Mouse (Mus musculus): ENCODE results near the gene Tvp23a. TPM values are rescaled to one million over a fixed set of nuclear protein-coding genes. Genes with fewer than 3 reads are reported as not detected.

Tvp23a gene
- total and polyA plus RNA-seq, 2 experiments from 2014 or later: 1.0 to 1.8 TPM

GRCm38 (mm10) chr16:10446573-10447263 lies 444 bp downstream of the Tvp23a start:
- Histone ChIP-seq H3K9me3 (replicated peaks; ENCODE audit: control insufficient read depth, low read length) (no peaks in the 10 kb centered on the region), H3K27me3 (ENCODE audit: control insufficient read depth, insufficient read depth, low read length) (no peaks in the 10 kb centered on the region), H3K36me3 (replicated peaks; ENCODE audit: control insufficient read depth, insufficient read depth, low read length) (no peaks in the 10 kb centered on the region), H3K4me3 (ENCODE audit: low read depth, low read length) (peak overlapping the region; percentile 21), H3K9ac (replicated peaks; ENCODE audit: low read depth, low read length) (no peak overlapping the region), H3K4me1 (ENCODE audit: control insufficient read depth, insufficient read depth) (peaks cover under 1% of the 10 kb centered on the region; the same call in 1 of the 2 replicates), H3K27ac (ENCODE audit: low read depth) (no peak overlapping the region), H3K4me2 (ENCODE audit: low read depth, low read length) (peak overlapping the region; percentile 45)
- no peak for TF ChIP-seq CTCF (IDR thresholded peaks at IDR 0.05; ENCODE audit: low read depth)
- no peak for TF ChIP-seq EP300 (IDR thresholded peaks at IDR 0.05; ENCODE audit: low read depth)
- ATAC-seq (ENCODE audit: insufficient read depth, low read depth): 0 out of 2 replicates have a peak, but pooled peaks have one; percentile 10
- 39% methylated on average over 13 of the region's 13 CpGs for WGBS
- no peak for DNase-seq (ENCODE audit: low spot score)

- Histone ChIP-seq H3K36me3 (replicated peaks; ENCODE audit: control insufficient read depth, insufficient read depth, low read length) (no peaks in the 10 kb centered on the region), H3K4me3 (ENCODE audit: low read depth, low read length) (no peak overlapping the region), H3K4me2 (ENCODE audit: low read depth, low read length) (no peak overlapping the region), H3K9ac (replicated peaks; ENCODE audit: low read depth, low read length) (no peak overlapping the region), H3K27me3 (ENCODE audit: control insufficient read depth, insufficient read depth, low read length) (no peaks in the 10 kb centered on the region), H3K4me1 (ENCODE audit: control insufficient read depth, insufficient read depth) (no peaks in the 10 kb centered on the region), H3K27ac (ENCODE audit: low read depth) (no peak overlapping the region), H3K9me3 (replicated peaks; ENCODE audit: control insufficient read depth, low read length) (no peaks in the 10 kb centered on the region)
- ATAC-seq (ENCODE audit: insufficient read depth, low read depth): no peak
- no peak for TF ChIP-seq CTCF (IDR thresholded peaks at IDR 0.05; ENCODE audit: low read depth)
- TF ChIP-seq EP300 (IDR thresholded peaks at IDR 0.05; ENCODE audit: low read depth): no peak
- DNase-seq (ENCODE audit: low spot score): no peak
These were observed 3.4 kb downstream of the Tvp23a start for GRCm38 (mm10) chr16:10443723-10444122.

DNA sequence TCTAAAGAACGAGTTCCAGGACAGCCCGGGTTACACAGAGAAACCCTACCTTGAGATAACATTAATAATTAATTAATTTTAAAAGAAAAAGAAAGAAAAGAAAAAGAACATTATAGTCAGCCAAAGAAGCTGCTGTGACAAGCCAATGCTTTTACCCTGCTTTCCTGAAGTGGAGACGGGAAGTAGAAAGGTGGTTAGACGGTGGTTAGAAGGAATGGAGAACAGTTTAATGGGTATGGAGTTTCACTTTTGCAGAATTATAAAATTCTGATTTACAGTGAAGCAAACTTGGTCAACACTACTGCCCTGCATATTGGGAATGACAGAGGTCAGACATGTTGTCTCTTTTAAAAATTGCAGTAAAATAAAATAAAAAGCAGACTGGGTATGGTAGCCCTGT lies 5.4 kb downstream of the Tvp23a start:
- Histone ChIP-seq H3K27me3 (ENCODE audit: control insufficient read depth, insufficient read depth, low read length) (no peaks in the 10 kb centered on the region), H3K36me3 (replicated peaks; ENCODE audit: control insufficient read depth, insufficient read depth, low read length) (no peaks in the 10 kb centered on the region), H3K9me3 (replicated peaks; ENCODE audit: control insufficient read depth, low read length) (no peaks in the 10 kb centered on the region), H3K27ac (ENCODE audit: low read depth) (no peak overlapping the region), H3K9ac (replicated peaks; ENCODE audit: low read depth, low read length) (no peak overlapping the region), H3K4me3 (ENCODE audit: low read depth, low read length) (no peak overlapping the region), H3K4me2 (ENCODE audit: low read depth, low read length) (no peak overlapping the region), H3K4me1 (ENCODE audit: control insufficient read depth, insufficient read depth) (no peaks in the 10 kb centered on the region)
- DNase-seq (ENCODE audit: low spot score) (no peak), ATAC-seq (ENCODE audit: insufficient read depth, low read depth) (no peak)
- WGBS: 82% methylated on average over 4 of the region's 4 CpGs
- TF ChIP-seq CTCF (IDR thresholded peaks at IDR 0.05; ENCODE audit: low read depth): no peak
- no peak for TF ChIP-seq EP300 (IDR thresholded peaks at IDR 0.05; ENCODE audit: low read depth)

DNA sequence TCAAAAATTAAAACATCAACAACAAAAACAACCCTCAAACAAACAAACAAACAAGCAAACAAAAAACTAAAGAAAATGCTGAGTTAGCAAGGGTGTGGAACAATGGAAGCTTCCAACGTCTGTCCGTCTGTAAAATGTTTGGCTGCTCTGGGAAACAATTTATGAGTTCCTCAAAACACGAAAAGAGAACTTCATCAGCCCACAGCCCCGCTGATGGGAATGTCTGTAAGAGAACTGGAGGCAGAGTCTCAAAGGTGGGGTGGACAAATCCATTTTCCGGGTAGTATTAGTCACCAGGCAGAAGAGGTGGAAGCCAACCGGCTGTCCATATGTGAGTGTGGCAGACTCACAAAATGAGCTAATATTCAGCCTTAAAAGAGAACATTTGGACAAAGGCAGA lies 5.8 kb downstream of the Tvp23a start:
- Histone ChIP-seq H3K36me3 (replicated peaks; ENCODE audit: control insufficient read depth, insufficient read depth, low read length) (no peaks in the 10 kb centered on the region), H3K9ac (replicated peaks; ENCODE audit: low read depth, low read length) (no peak overlapping the region), H3K9me3 (replicated peaks; ENCODE audit: control insufficient read depth, low read length) (no peaks in the 10 kb centered on the region), H3K27ac (ENCODE audit: low read depth) (no peak overlapping the region), H3K4me1 (ENCODE audit: control insufficient read depth, insufficient read depth) (no peaks in the 10 kb centered on the region), H3K4me3 (ENCODE audit: low read depth, low read length) (no peak overlapping the region), H3K4me2 (ENCODE audit: low read depth, low read length) (no peak overlapping the region), H3K27me3 (ENCODE audit: control insufficient read depth, insufficient read depth, low read length) (no peaks in the 10 kb centered on the region)
- WGBS: 85% methylated on average over 6 of the region's 6 CpGs
- no peak for DNase-seq (ENCODE audit: low spot score)
- TF ChIP-seq CTCF (IDR thresholded peaks at IDR 0.05; ENCODE audit: low read depth): no peak
- TF ChIP-seq EP300 (IDR thresholded peaks at IDR 0.05; ENCODE audit: low read depth): no peak
- no peak for ATAC-seq (ENCODE audit: insufficient read depth, low read depth)

- DNase-seq (ENCODE audit: low spot score) (no peak), ATAC-seq (ENCODE audit: insufficient read depth, low read depth) (no peak)
- no peak overlapping the region for H3K27ac ChIP-seq (ENCODE audit: low read depth)
- WGBS: 75% methylated on average over 5 of the region's 5 CpGs
- no peaks in the 10 kb centered on the region for H3K4me1 ChIP-seq (ENCODE audit: control insufficient read depth, insufficient read depth)
- H3K4me2 ChIP-seq (ENCODE audit: low read depth, low read length): no peak overlapping the region
- TF ChIP-seq EP300 (IDR thresholded peaks at IDR 0.05; ENCODE audit: low read depth): no peak
- no peak for TF ChIP-seq CTCF (IDR thresholded peaks at IDR 0.05; ENCODE audit: low read depth)
- H3K36me3 ChIP-seq (replicated peaks; ENCODE audit: control insufficient read depth, insufficient read depth, low read length): no peaks in the 10 kb centered on the region
- no peak overlapping the region for H3K4me3 ChIP-seq (ENCODE audit: low read depth, low read length)
- no peaks in the 10 kb centered on the region for H3K9me3 ChIP-seq (replicated peaks; ENCODE audit: control insufficient read depth, low read length)
- no peaks in the 10 kb centered on the region for H3K27me3 ChIP-seq (ENCODE audit: control insufficient read depth, insufficient read depth, low read length)
- no peak overlapping the region for H3K9ac ChIP-seq (replicated peaks; ENCODE audit: low read depth, low read length)
These were observed 9.1 kb downstream of the Tvp23a start for GRCm38 (mm10) chr16:10438055-10438454.

DNA sequence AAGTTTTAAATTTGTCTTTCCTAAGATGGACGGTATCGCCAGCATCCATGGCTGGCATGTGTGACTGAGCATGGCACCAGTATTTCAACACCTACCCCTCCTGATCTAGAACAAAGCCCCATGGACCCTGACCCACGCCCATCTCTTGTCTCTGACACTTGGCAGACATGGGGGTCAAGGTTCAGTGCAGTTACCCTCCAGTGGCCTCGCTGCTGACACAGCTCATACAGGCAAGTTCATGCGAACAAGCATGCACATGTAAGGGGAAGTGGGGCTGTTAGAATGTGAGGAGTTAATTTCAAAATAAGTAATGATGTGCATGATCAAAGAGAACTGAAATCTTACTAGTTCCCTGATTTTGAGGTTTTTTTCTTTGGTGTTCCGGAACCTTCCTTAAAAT lies 11.0 kb downstream of the Tvp23a start:
- ATAC-seq (ENCODE audit: insufficient read depth, low read depth) (no peak), DNase-seq (ENCODE audit: low spot score) (no peak)
- H3K9ac ChIP-seq (replicated peaks; ENCODE audit: low read depth, low read length): no peak overlapping the region
- 83% methylated on average over 6 of the region's 6 CpGs for WGBS
- no peak overlapping the region for H3K4me3 ChIP-seq (ENCODE audit: low read depth, low read length)
- H3K4me2 ChIP-seq (ENCODE audit: low read depth, low read length): no peak overlapping the region
- no peaks in the 10 kb centered on the region for H3K27me3 ChIP-seq (ENCODE audit: control insufficient read depth, insufficient read depth, low read length)
- no peak for TF ChIP-seq EP300 (IDR thresholded peaks at IDR 0.05; ENCODE audit: low read depth)
- no peak for TF ChIP-seq CTCF (IDR thresholded peaks at IDR 0.05; ENCODE audit: low read depth)
- H3K27ac ChIP-seq (ENCODE audit: low read depth): no peak overlapping the region
- H3K9me3 ChIP-seq (replicated peaks; ENCODE audit: control insufficient read depth, low read length): no peaks in the 10 kb centered on the region
- H3K36me3 ChIP-seq (replicated peaks; ENCODE audit: control insufficient read depth, insufficient read depth, low read length): no peaks in the 10 kb centered on the region
- H3K4me1 ChIP-seq (ENCODE audit: control insufficient read depth, insufficient read depth): no peaks in the 10 kb centered on the region
